ENCODE assay signal across 19 mouse cellular contexts in the genomic region with DNA sequence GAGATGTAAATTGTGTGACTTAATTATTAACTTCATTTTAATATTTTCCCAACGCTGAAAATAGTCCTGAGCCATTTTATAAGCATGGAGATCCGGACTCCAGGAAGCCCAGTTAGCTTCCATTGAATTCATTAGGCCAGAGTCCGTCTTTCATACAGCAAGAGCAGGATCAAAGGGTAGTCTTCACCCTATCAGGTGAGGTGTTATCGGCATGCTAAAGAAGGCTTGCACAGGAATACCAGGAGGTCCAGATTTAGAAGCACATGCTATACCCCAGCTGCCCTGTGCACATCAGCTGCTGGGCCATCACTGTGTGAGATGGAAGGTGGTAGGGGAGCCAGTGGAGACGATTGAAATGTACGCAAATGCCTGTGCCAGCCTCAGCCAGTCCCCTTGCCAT. TPM values are rescaled to one million over a fixed set of nuclear protein-coding genes. Genes with fewer than 3 reads are reported as not detected.
"Had no signal": no experiment of that assay in that cellular context is flagged by ENCODE, and none has a peak within 500 bp of the region (broad histone marks: within the 10 kb centered on the region; RNA-seq: fewer than 3 reads in every experiment).

No protein-coding gene starts in this region.

- H3K9ac ChIP-seq: liver, embryonic 15.5 days; neural tube, embryonic 15.5 days; stomach, embryonic 15.5 days had no signal

- DNase-seq: kidney, adult 8-10 months; kidney, postnatal 25 days; layer of hippocampus, adult 9-11 months; lung, adult 2 months; lung, postnatal 36 days; midbrain, embryonic 14.5 days; right cerebral cortex, postnatal 14 days; thymus, adult 2 months; thymus, postnatal 25 days had no signal

- ATAC-seq: lung, postnatal 0 days had no signal

- H3K36me3 ChIP-seq: limb, embryonic 10.5 days; liver, embryonic 15.5 days; neural tube, embryonic 15.5 days; stomach, embryonic 15.5 days had no signal

- H3K27ac ChIP-seq: limb, embryonic 10.5 days; liver, embryonic 15.5 days; neural tube, embryonic 15.5 days; stomach, embryonic 15.5 days had no signal

- H3K4me2 ChIP-seq: liver, embryonic 11.5 days; liver, embryonic 15.5 days; neural tube, embryonic 15.5 days; stomach, embryonic 15.5 days had no signal

- H3K9me3 ChIP-seq: limb, embryonic 10.5 days; liver, embryonic 15.5 days; neural tube, embryonic 15.5 days; stomach, embryonic 15.5 days had no signal

- H3K27me3 ChIP-seq: liver, embryonic 15.5 days; neural tube, embryonic 15.5 days; stomach, embryonic 15.5 days had no signal

- H3K4me3 ChIP-seq: limb, embryonic 10.5 days; liver, embryonic 15.5 days; myocyte; neural tube, embryonic 15.5 days; stomach, embryonic 15.5 days had no signal

- H3K4me1 ChIP-seq: liver, embryonic 15.5 days had no signal

RNA-seq across cellular contexts. Expression of gene C8b, which starts 50.3 kb away (rescaled TPM):
- total RNA-seq: megakaryocyte progenitor cell, adult 5-6 weeks had no signal
- polyA plus RNA-seq: limb, embryonic 10.5 days; limb, embryonic 14.5 days; lung, adult 2 months; lung, postnatal 0 days; midbrain, embryonic 14.5 days; myocyte; spleen, adult 2 months; thymus, adult 2 months had no signal
